Mouse (Mus musculus) mouse trophoblast stem cell (cell line): ENCODE results near the gene P3h1.
"Not testable (repeated sequence)": the region's sequence is repeated elsewhere in the genome, so short reads cannot be mapped to it uniquely, and the experiment has no call there.

Source experiments
- in situ Hi-C, 2 experiments: fragments of 300-500 bp; cut with MseI, MboI; formaldehyde crosslinking; loops; 2 replicates in 1 of 2; 3 replicates in 1 of 2; pipeline ENCODE4 v1.15.1; 2025

The P3h1 gene

GRCm38 (mm10) chr4:119274627-119275026 lies 41.9 kb downstream of the P3h1 start:
- in situ Hi-C loops, result no loop called here

GRCm38 (mm10) chr4:119275226-119275625 lies 42.5 kb downstream of the P3h1 start:
- in situ Hi-C loops, result no loop called here

- in situ Hi-C loops, result no loop called here
Measured at GRCm38 (mm10) chr4:119275726-119276125, 43.0 kb downstream of the P3h1 start.

GRCm38 (mm10) chr4:119278784-119279183 lies 46.1 kb downstream of the P3h1 start:
- in situ Hi-C loops, result not testable (repeated sequence)

- in situ Hi-C loops, result no loop called here
Measured at GRCm38 (mm10) chr4:119284861-119285260, 52.1 kb downstream of the P3h1 start.

GRCm38 (mm10) chr4:119285336-119285735 lies 52.6 kb downstream of the P3h1 start:
- in situ Hi-C loops, result no loop called here

- in situ Hi-C loops, result no loop called here
Measured at GRCm38 (mm10) chr4:119291921-119292320, 59.2 kb downstream of the P3h1 start.

- in situ Hi-C loops, result no loop called here
Measured at GRCm38 (mm10) chr4:119292771-119293573, 60.3 kb downstream of the P3h1 start.

- in situ Hi-C loops, result no loop called here
Measured at GRCm38 (mm10) chr4:119293574-119294258, 61.0 kb downstream of the P3h1 start.

- in situ Hi-C loops, result no loop called here
Measured at GRCm38 (mm10) chr4:119294415-119295133, 61.9 kb downstream of the P3h1 start, which contains the start of gene Ybx1. Gene Ybx1, minus strand, starts transcription at chr4:119294604.

- in situ Hi-C loops, result no loop called here
Measured at GRCm38 (mm10) chr4:119295134-119295453, 62.4 kb downstream of the P3h1 start.

GRCm38 (mm10) chr4:119297361-119297760 lies 64.6 kb downstream of the P3h1 start:
- in situ Hi-C loops, result no loop called here
